Mouse (Mus musculus): ENCODE data around the gene Apbb2. TPM values are rescaled to one million over a fixed set of nuclear protein-coding genes. Genes with fewer than 3 reads are reported as not detected.

Gene Apbb2
- polyA plus RNA-seq, 1 experiment: 19.1 TPM

DNA sequence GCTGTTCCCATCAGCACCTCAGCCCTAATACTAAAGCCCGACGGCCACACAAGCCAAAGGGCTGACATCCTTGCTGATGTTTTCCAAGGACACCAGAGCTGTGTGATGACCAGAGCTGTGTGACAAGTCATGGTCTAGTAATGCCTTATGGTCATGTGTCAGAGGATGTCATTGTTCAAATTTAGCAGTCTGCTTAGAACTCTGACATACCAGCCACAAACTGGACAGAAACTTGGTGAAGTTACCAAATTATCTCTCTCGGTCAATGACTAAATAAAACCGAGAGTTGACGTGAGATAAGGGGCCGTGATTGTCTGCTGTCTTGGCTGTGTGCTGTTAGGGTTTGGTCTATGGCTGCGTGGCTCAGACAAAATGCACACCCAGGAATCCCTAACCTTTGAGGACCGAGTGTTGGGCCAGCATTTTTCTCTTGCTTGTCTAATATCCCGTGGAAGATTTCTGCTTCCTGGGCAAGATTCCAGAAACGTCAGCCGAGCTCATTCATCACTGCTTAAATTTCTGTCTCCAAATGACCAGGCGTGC lies 71.5 kb downstream of the Apbb2 start:
- Histone ChIP-seq H3ac (ENCODE audit: control insufficient read depth, insufficient read length) (no peak overlapping the region), H3K27me3 (ENCODE audit: control insufficient read depth, insufficient read depth, insufficient read length) (no peaks in the 10 kb centered on the region), H3K79me2 (ENCODE audit: control insufficient read depth, insufficient read depth) (peaks cover 69% of the 10 kb centered on the region), H3K4me3 (no peak overlapping the region), H3K4me2 (ENCODE audit: low read depth) (peak overlapping the region; percentile 76), H3K36me3 (ENCODE audit: control insufficient read depth, insufficient read depth) (no peaks in the 10 kb centered on the region)
- TF ChIP-seq E2F4 (IDR thresholded peaks at IDR 0.05; ENCODE audit: insufficient read depth): no peak
- no peak for TF ChIP-seq POLR2AphosphoS2 (IDR thresholded peaks at IDR 0.05; ENCODE audit: insufficient read length, low read depth)
- no peak for TF ChIP-seq TCF12 (IDR thresholded peaks at IDR 0.05; ENCODE audit: insufficient read depth, poor library complexity, severe bottlenecking)
- no peak for TF ChIP-seq MYOG (IDR thresholded peaks at IDR 0.05; ENCODE audit: control insufficient read depth in 1 of 3, insufficient read depth in 1 of 3, insufficient read length in 2 of 3, low read depth in 2 of 3)
- no peak for TF ChIP-seq CEBPB (IDR thresholded peaks at IDR 0.05; ENCODE audit: insufficient read depth, poor library complexity, severe bottlenecking)
- TF ChIP-seq SRF (IDR thresholded peaks at IDR 0.05; ENCODE audit: control insufficient read depth, insufficient read length, low read depth): no peak
- no peak for TF ChIP-seq TCF3 (IDR thresholded peaks at IDR 0.05; ENCODE audit: insufficient read length, low read depth)
- no peak for TF ChIP-seq REST (IDR thresholded peaks at IDR 0.05; ENCODE audit: insufficient read depth, insufficient read length)
- peak; percentile 42 for TF ChIP-seq USF1 (IDR thresholded peaks at IDR 0.05; ENCODE audit: low read depth)
- TF ChIP-seq MYOD1 (IDR thresholded peaks at IDR 0.05; ENCODE audit: control insufficient read depth in 1 of 3, insufficient read length in 2 of 3, low read depth in 2 of 3): peak in 1 of 3 experiments; percentile 6
- TF ChIP-seq MAX (IDR thresholded peaks at IDR 0.05; ENCODE audit: low read depth): no peak
- TF ChIP-seq POLR2A (IDR thresholded peaks at IDR 0.05; ENCODE audit: insufficient read length, low read depth): peak; percentile 20

DNA sequence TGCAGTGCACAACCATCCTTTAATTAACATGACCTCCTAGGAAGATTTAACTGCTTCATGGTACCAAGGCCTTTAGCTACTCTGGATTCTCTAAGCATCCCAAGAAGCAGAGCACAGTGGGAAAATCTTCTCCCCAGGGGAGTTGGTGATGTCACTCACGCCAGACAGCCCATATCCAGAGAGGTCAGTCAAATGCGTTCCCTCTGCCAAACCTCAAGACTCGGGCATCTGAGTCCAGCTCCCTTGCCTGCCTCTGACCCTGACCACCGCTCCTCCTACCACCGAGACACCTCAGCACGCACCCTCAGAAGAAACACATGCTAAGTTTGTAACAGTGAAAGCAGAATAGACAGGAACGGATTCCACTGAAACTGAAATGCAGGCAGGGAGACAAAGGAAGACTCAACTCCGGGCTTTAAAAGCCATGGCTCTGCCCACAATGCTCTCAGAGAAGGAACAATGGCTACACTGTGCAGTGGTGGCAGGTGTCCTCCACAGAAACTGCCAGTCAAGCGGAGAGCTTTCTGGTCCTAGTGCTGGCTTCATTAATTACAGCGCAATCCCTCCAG lies 72.9 kb downstream of the Apbb2 start:
- TF ChIP-seq REST (IDR thresholded peaks at IDR 0.05; ENCODE audit: insufficient read depth, insufficient read length) (no peak), MYOD1 (IDR thresholded peaks at IDR 0.05; ENCODE audit: control insufficient read depth in 1 of 3, insufficient read length in 2 of 3, low read depth in 2 of 3) (peak; percentile 72 to 97 (median 95)), TCF3 (IDR thresholded peaks at IDR 0.05; ENCODE audit: insufficient read length, low read depth) (peak; percentile 10), TCF12 (IDR thresholded peaks at IDR 0.05; ENCODE audit: insufficient read depth, poor library complexity, severe bottlenecking) (peak; percentile 38), MYOG (IDR thresholded peaks at IDR 0.05; ENCODE audit: control insufficient read depth in 1 of 3, insufficient read depth in 1 of 3, insufficient read length in 2 of 3, low read depth in 2 of 3) (peak in 1 of 3 experiments; percentile 21)
- Histone ChIP-seq H3K4me3 (no peak overlapping the region), H3K4me2 (ENCODE audit: low read depth) (peak overlapping the region; percentile 76), H3ac (ENCODE audit: control insufficient read depth, insufficient read length) (no peak overlapping the region), H3K79me2 (ENCODE audit: control insufficient read depth, insufficient read depth) (peaks cover 72% of the 10 kb centered on the region), H3K27me3 (ENCODE audit: control insufficient read depth, insufficient read depth, insufficient read length) (no peaks in the 10 kb centered on the region), H3K36me3 (ENCODE audit: control insufficient read depth, insufficient read depth) (no peaks in the 10 kb centered on the region)

DNA sequence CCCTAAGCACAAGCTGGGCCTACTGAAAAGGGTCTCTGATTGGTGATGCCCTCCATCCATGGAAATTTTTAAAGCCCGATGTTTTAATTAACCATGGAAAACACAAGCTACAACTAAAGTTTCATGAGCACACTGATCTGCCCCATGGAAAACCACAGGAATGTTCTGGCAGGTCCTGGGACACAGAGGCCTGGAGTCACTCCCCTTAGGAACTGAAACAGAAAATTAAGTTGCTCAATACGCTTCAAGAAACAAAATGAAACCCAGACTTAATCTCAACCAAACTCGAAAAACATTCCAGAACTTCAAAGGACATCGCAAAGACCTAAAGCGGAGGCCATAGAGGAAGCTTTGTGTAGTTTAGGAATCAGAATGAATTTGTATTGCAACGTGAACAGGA lies 74.8 kb downstream of the Apbb2 start:
- H3K79me2 ChIP-seq (ENCODE audit: control insufficient read depth, insufficient read depth): peaks cover 83% of the 10 kb centered on the region
- H3K4me2 ChIP-seq (ENCODE audit: low read depth): peak overlapping the region; percentile 89
- TF ChIP-seq USF1 (IDR thresholded peaks at IDR 0.05; ENCODE audit: low read depth): no peak
- no peak for TF ChIP-seq POLR2A (IDR thresholded peaks at IDR 0.05; ENCODE audit: insufficient read length, low read depth)
- TF ChIP-seq TCF3 (IDR thresholded peaks at IDR 0.05; ENCODE audit: insufficient read length, low read depth): no peak
- TF ChIP-seq TCF12 (IDR thresholded peaks at IDR 0.05; ENCODE audit: insufficient read depth, poor library complexity, severe bottlenecking): no peak
- peak; percentile 82 for TF ChIP-seq CEBPB (IDR thresholded peaks at IDR 0.05; ENCODE audit: insufficient read depth, poor library complexity, severe bottlenecking)

DNA sequence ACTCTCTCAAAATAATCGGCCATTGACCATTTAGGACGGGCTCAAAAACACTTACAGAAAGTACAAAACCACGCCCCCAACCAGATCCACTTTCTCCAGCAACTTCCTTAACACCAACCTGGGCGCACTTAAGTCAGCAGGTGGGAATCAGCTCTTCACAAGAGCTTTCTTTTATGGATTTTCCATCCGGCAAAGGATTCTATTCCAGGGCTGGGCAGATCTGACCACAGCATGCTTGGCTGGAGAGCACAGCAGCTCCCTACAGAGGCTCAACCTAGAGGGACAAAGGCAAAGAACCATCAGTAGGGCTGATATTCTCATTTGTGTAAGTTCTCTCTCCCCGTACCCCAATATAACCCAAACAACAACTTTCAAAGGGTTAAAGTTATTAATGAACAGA lies 75.2 kb downstream of the Apbb2 start:
- Histone ChIP-seq H3K4me3 (peak overlapping the region; percentile 3), H3K4me2 (ENCODE audit: low read depth) (peak overlapping the region; percentile 89), H3K36me3 (ENCODE audit: control insufficient read depth, insufficient read depth) (no peaks in the 10 kb centered on the region), H3K27me3 (ENCODE audit: control insufficient read depth, insufficient read depth, insufficient read length) (no peaks in the 10 kb centered on the region), H3K79me2 (ENCODE audit: control insufficient read depth, insufficient read depth) (peaks cover 83% of the 10 kb centered on the region), H3ac (ENCODE audit: control insufficient read depth, insufficient read length) (no peak overlapping the region)
- TF ChIP-seq MYOD1 (IDR thresholded peaks at IDR 0.05; ENCODE audit: control insufficient read depth in 1 of 3, insufficient read length in 2 of 3, low read depth in 2 of 3): no peak
- no peak for TF ChIP-seq TCF12 (IDR thresholded peaks at IDR 0.05; ENCODE audit: insufficient read depth, poor library complexity, severe bottlenecking)
- no peak for TF ChIP-seq POLR2AphosphoS2 (IDR thresholded peaks at IDR 0.05; ENCODE audit: insufficient read length, low read depth)
- no peak for TF ChIP-seq POLR2A (IDR thresholded peaks at IDR 0.05; ENCODE audit: insufficient read length, low read depth)
- TF ChIP-seq USF1 (IDR thresholded peaks at IDR 0.05; ENCODE audit: low read depth): no peak
- TF ChIP-seq TCF3 (IDR thresholded peaks at IDR 0.05; ENCODE audit: insufficient read length, low read depth): no peak
- TF ChIP-seq MAX (IDR thresholded peaks at IDR 0.05; ENCODE audit: low read depth): no peak
- TF ChIP-seq E2F4 (IDR thresholded peaks at IDR 0.05; ENCODE audit: insufficient read depth): no peak
- no peak for TF ChIP-seq CEBPB (IDR thresholded peaks at IDR 0.05; ENCODE audit: insufficient read depth, poor library complexity, severe bottlenecking)

More for the DNA sequence above, 74.8 kb downstream of the Apbb2 start:
- Histone ChIP-seq H3K36me3 (ENCODE audit: control insufficient read depth, insufficient read depth) (no peaks in the 10 kb centered on the region), H3K4me3 (peak overlapping the region; percentile 3), H3ac (ENCODE audit: control insufficient read depth, insufficient read length) (no peak overlapping the region), H3K27me3 (ENCODE audit: control insufficient read depth, insufficient read depth, insufficient read length) (no peaks in the 10 kb centered on the region)

DNA sequence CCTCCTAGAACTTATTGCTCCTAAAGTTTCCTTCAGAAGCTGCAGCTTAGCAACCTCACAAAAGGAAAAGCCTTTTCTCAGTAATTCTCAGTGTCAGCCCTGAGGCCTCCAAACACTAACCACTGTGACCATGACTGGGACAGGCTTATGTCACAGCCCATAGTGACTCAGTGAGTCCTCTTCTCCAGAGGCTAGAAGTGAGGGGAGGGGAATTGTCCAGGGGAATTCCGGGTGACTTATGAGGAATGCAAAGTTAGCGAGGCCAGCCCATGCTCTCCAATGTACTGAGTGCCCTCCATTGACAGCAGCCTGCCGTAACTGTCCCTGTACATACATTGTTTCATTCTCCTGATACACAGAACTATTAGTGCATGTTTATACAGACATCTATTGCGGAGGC lies 76.1 kb downstream of the Apbb2 start:
- TF ChIP-seq TCF3 (IDR thresholded peaks at IDR 0.05; ENCODE audit: insufficient read length, low read depth) (no peak), CEBPB (IDR thresholded peaks at IDR 0.05; ENCODE audit: insufficient read depth, poor library complexity, severe bottlenecking) (no peak), USF1 (IDR thresholded peaks at IDR 0.05; ENCODE audit: low read depth) (no peak), MYOG (IDR thresholded peaks at IDR 0.05; ENCODE audit: control insufficient read depth in 1 of 3, insufficient read depth in 1 of 3, insufficient read length in 2 of 3, low read depth in 2 of 3) (no peak), POLR2A (IDR thresholded peaks at IDR 0.05; ENCODE audit: insufficient read length, low read depth) (no peak), TCF12 (IDR thresholded peaks at IDR 0.05; ENCODE audit: insufficient read depth, poor library complexity, severe bottlenecking) (no peak), REST (IDR thresholded peaks at IDR 0.05; ENCODE audit: insufficient read depth, insufficient read length) (no peak), E2F4 (IDR thresholded peaks at IDR 0.05; ENCODE audit: insufficient read depth) (no peak), MYOD1 (IDR thresholded peaks at IDR 0.05; ENCODE audit: control insufficient read depth in 1 of 3, insufficient read length in 2 of 3, low read depth in 2 of 3) (no peak), MAX (IDR thresholded peaks at IDR 0.05; ENCODE audit: low read depth) (no peak), POLR2AphosphoS2 (IDR thresholded peaks at IDR 0.05; ENCODE audit: insufficient read length, low read depth) (no peak), SRF (IDR thresholded peaks at IDR 0.05; ENCODE audit: control insufficient read depth, insufficient read length, low read depth) (no peak)
- H3K79me2 ChIP-seq (ENCODE audit: control insufficient read depth, insufficient read depth): peaks cover 86% of the 10 kb centered on the region
- no peaks in the 10 kb centered on the region for H3K27me3 ChIP-seq (ENCODE audit: control insufficient read depth, insufficient read depth, insufficient read length)
- no peaks in the 10 kb centered on the region for H3K36me3 ChIP-seq (ENCODE audit: control insufficient read depth, insufficient read depth)
- no peak overlapping the region for H3ac ChIP-seq (ENCODE audit: control insufficient read depth, insufficient read length)
- H3K4me3 ChIP-seq: no peak overlapping the region
- H3K4me2 ChIP-seq (ENCODE audit: low read depth): peak overlapping the region; percentile 89
